Mouse (Mus musculus) neutrophil, adult 83 days (primary cell): Measurements from ENCODE around the gene Ttc3. TPM values are rescaled to one million over a fixed set of nuclear protein-coding genes. Genes with fewer than 3 reads are reported as not detected.

Experiments used
- total RNA-seq, 2 experiments: library from RNA; stranded (reverse); gene quantifications; one replicate each; pipeline ENCODE4 v1.2.4; 2023

The Ttc3 gene
- total RNA-seq, result 10 to 100 TPM; 23.9 to 26.8 TPM

GRCm38 (mm10) chr16:94370173-94370914 lies at the start of gene Ttc3:
Gene Ttc3 (plus strand): TSS chr16:94370618.

GRCm38 (mm10) chr16:94327781-94328711 lies 42.4 kb upstream of the Ttc3 start, which contains the start of gene Ripply3:
Gene Ripply3 (plus strand): TSS chr16:94328420.

GRCm38 (mm10) chr16:94371301-94371931 lies 998 bp downstream of the Ttc3 start, which contains the start of gene Pigp:
Gene Pigp (minus strand): TSS chr16:94371842.

Other genes starting within 250 kb of the Ttc3 start
- 10 to 100 TPM; 21.6 to 22.3 TPM for gene Hlcs, start 57.0 kb upstream of the Ttc3 start, total RNA-seq
- not detected for gene Ripply3, start 42.2 kb upstream of the Ttc3 start, total RNA-seq
- 1 to 10 TPM; 8.5 to 9.0 TPM for gene Pigp, start 1.2 kb downstream of the Ttc3 start, total RNA-seq
- gene Vps26c, start 156.2 kb downstream of the Ttc3 start, total RNA-seq, result 10 to 100 TPM; 35.8 to 40.8 TPM
- gene Dyrk1a, start 199.4 kb downstream of the Ttc3 start, total RNA-seq, result 10 to 100 TPM; 77.9 to 90.6 TPM